Mouse (Mus musculus): ENCODE data around the gene Slc30a10. TPM values are rescaled to one million over a fixed set of nuclear protein-coding genes. Genes with fewer than 3 reads are reported as not detected.

Gene Slc30a10
- polyA plus RNA-seq, 1 experiment from 2014 or later = 15.6 TPM

DNA sequence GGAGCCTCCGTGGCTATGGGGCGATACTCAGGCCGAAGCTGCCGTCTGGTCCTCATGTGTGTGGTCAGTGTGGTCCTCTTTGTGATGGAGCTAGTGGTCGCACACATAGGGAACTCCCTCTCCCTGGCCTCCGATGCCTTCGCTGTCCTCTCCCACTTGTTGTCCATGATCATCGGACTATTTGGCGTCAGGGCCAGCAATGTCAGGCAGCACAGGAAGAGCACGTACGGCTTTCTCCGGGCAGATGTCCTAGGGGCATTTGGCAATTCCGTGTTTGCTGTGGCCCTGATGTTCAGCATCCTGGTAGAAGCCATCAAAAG is 22.7 kb upstream of the Slc30a10 start:
- 81% methylated on average over 13 of the region's 13 CpGs for WGBS (ENCODE audit: insufficient replicate concordance)
- ATAC-seq (ENCODE audit: low read depth) = no peak
- Histone ChIP-seq H3K4me1 (ENCODE audit: control insufficient read depth, low read depth, low read length) (peaks cover 4% of the 10 kb centered on the region), H3K36me3 (ENCODE audit: control insufficient read depth, insufficient read depth) (peaks cover 7% of the 10 kb centered on the region), H3K4me2 (ENCODE audit: low read depth, low read length) (no peak overlapping the region), H3K4me3 (ENCODE audit: low read depth, low read length) (no peak overlapping the region), H3K9ac (ENCODE audit: low read depth, low read length) (no peak overlapping the region), H3K27ac (ENCODE audit: low read length) (no peak overlapping the region), H3K9me3 (replicated peaks; ENCODE audit: control insufficient read depth, low read length) (no peaks in the 10 kb centered on the region), H3K27me3 (ENCODE audit: control insufficient read depth, insufficient read depth, low read depth, low read length) (peaks cover 4% of the 10 kb centered on the region)

DNA sequence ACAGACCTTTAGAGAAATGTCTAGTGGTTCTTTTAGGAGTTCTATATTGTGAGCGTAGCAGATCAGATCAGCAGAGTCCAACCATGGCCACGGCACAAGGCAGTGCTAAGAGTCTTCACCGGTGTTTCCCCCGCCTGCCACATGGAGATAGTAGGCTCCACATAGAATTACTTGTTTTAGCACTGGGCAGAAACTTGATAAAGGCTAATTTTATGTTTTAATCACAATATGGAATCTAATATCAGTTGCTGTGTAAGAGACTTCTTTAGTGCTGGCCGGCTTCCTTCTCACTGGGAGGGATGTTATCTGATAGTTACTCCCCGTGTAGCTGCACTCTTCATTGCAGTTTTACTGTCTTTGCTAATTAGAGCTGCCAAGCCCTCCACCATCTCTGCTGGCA is 21.5 kb upstream of the Slc30a10 start:
- Histone ChIP-seq H3K4me2 (ENCODE audit: low read depth, low read length) (no peak overlapping the region), H3K36me3 (ENCODE audit: control insufficient read depth, insufficient read depth) (peaks cover 2% of the 10 kb centered on the region), H3K9ac (ENCODE audit: low read depth, low read length) (no peak overlapping the region), H3K4me3 (ENCODE audit: low read depth, low read length) (no peak overlapping the region), H3K27ac (ENCODE audit: low read length) (no peak overlapping the region), H3K9me3 (replicated peaks; ENCODE audit: control insufficient read depth, low read length) (no peaks in the 10 kb centered on the region), H3K4me1 (ENCODE audit: control insufficient read depth, low read depth, low read length) (peaks cover 4% of the 10 kb centered on the region), H3K27me3 (ENCODE audit: control insufficient read depth, insufficient read depth, low read depth, low read length) (peaks cover 4% of the 10 kb centered on the region)
- peak; percentile 79 for ATAC-seq (ENCODE audit: low read depth)
- 26% methylated on average over 6 of the region's 6 CpGs for WGBS (ENCODE audit: insufficient replicate concordance)

- H3K4me1 ChIP-seq (ENCODE audit: control insufficient read depth, low read depth, low read length) = no peaks in the 10 kb centered on the region
- WGBS (ENCODE audit: insufficient replicate concordance) = 52% methylated on average over 9 of the region's 9 CpGs
- no peaks in the 10 kb centered on the region for H3K9me3 ChIP-seq (replicated peaks; ENCODE audit: control insufficient read depth, low read length)
- no peak for ATAC-seq (ENCODE audit: low read depth)
- no peaks in the 10 kb centered on the region for H3K36me3 ChIP-seq (ENCODE audit: control insufficient read depth, insufficient read depth)
- H3K9ac ChIP-seq (ENCODE audit: low read depth, low read length) = no peak overlapping the region
- H3K4me2 ChIP-seq (ENCODE audit: low read depth, low read length) = no peak overlapping the region
- no peak overlapping the region for H3K4me3 ChIP-seq (ENCODE audit: low read depth, low read length)
- H3K27ac ChIP-seq (ENCODE audit: low read length) = no peak overlapping the region
- H3K27me3 ChIP-seq (ENCODE audit: control insufficient read depth, insufficient read depth, low read depth, low read length) = peaks cover 4% of the 10 kb centered on the region
Observed at GRCm38 (mm10) chr1:185438841-185439580, 15.6 kb upstream of the Slc30a10 start.

- no peaks in the 10 kb centered on the region for H3K27me3 ChIP-seq (ENCODE audit: control insufficient read depth, insufficient read depth, low read depth, low read length)
- H3K9ac ChIP-seq (ENCODE audit: low read depth, low read length) = no peak overlapping the region
- no peaks in the 10 kb centered on the region for H3K4me1 ChIP-seq (ENCODE audit: control insufficient read depth, low read depth, low read length)
- H3K27ac ChIP-seq (ENCODE audit: low read length) = no peak overlapping the region
- no peak overlapping the region for H3K4me3 ChIP-seq (ENCODE audit: low read depth, low read length)
- H3K9me3 ChIP-seq (replicated peaks; ENCODE audit: control insufficient read depth, low read length) = no peaks in the 10 kb centered on the region
- H3K36me3 ChIP-seq (ENCODE audit: control insufficient read depth, insufficient read depth) = no peaks in the 10 kb centered on the region
- H3K4me2 ChIP-seq (ENCODE audit: low read depth, low read length) = no peak overlapping the region
- 72% methylated on average over 18 of the region's 18 CpGs for WGBS (ENCODE audit: insufficient replicate concordance)
- ATAC-seq (ENCODE audit: low read depth) = no peak
Observed at GRCm38 (mm10) chr1:185441703-185442472, 12.8 kb upstream of the Slc30a10 start.

- 0 out of 2 replicates have a peak overlapping the region, but pooled peaks have one; percentile 6 for H3K27ac ChIP-seq (ENCODE audit: low read length)
- H3K9me3 ChIP-seq (replicated peaks; ENCODE audit: control insufficient read depth, low read length) = no peaks in the 10 kb centered on the region
- no peaks in the 10 kb centered on the region for H3K27me3 ChIP-seq (ENCODE audit: control insufficient read depth, insufficient read depth, low read depth, low read length)
- H3K4me3 ChIP-seq (ENCODE audit: low read depth, low read length) = no peak overlapping the region
- no peak overlapping the region for H3K9ac ChIP-seq (ENCODE audit: low read depth, low read length)
- no peaks in the 10 kb centered on the region for H3K36me3 ChIP-seq (ENCODE audit: control insufficient read depth, insufficient read depth)
- H3K4me1 ChIP-seq (ENCODE audit: control insufficient read depth, low read depth, low read length) = peaks cover 41% of the 10 kb centered on the region
- ATAC-seq (ENCODE audit: low read depth) = no peak
- WGBS (ENCODE audit: insufficient replicate concordance) = 76% methylated on average over 7 of the region's 7 CpGs
- H3K4me2 ChIP-seq (ENCODE audit: low read depth, low read length) = no peak overlapping the region
Observed at GRCm38 (mm10) chr1:185448936-185449335, 5.7 kb upstream of the Slc30a10 start.

GRCm38 (mm10) chr1:185449727-185450126 is 4.9 kb upstream of the Slc30a10 start:
- Histone ChIP-seq H3K9ac (ENCODE audit: low read depth, low read length) (no peak overlapping the region), H3K4me3 (ENCODE audit: low read depth, low read length) (no peak overlapping the region), H3K36me3 (ENCODE audit: control insufficient read depth, insufficient read depth) (no peaks in the 10 kb centered on the region), H3K9me3 (replicated peaks; ENCODE audit: control insufficient read depth, low read length) (no peaks in the 10 kb centered on the region), H3K27me3 (ENCODE audit: control insufficient read depth, insufficient read depth, low read depth, low read length) (no peaks in the 10 kb centered on the region), H3K4me2 (ENCODE audit: low read depth, low read length) (no peak overlapping the region), H3K27ac (ENCODE audit: low read length) (peak overlapping the region; percentile 39), H3K4me1 (ENCODE audit: control insufficient read depth, low read depth, low read length) (peaks cover 45% of the 10 kb centered on the region)
- no peak for ATAC-seq (ENCODE audit: low read depth)
- WGBS (ENCODE audit: insufficient replicate concordance) = 49% methylated on average over 2 of the region's 2 CpGs

DNA sequence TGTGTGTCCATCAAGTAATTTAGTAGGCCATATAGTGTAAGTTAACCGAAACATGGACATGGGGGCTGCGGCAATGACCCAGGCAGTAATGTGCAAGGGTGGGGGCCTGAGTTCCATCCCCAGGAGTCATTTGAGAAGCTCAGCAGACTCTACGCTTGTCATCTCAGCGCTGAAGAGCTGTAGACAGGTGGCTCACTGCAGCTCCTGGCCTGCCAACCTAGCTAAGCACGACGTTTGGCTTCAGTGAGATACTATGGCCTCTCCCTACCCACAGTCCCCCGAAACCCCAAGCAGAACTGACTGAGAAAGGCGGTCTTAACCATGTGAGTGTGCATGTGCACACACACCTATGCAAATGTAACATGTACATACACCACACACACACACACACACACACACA is 3.6 kb upstream of the Slc30a10 start:
- H3K27ac ChIP-seq (ENCODE audit: low read length) = peak overlapping the region; percentile 97
- peaks cover 45% of the 10 kb centered on the region for H3K4me1 ChIP-seq (ENCODE audit: control insufficient read depth, low read depth, low read length)
- H3K27me3 ChIP-seq (ENCODE audit: control insufficient read depth, insufficient read depth, low read depth, low read length) = no peaks in the 10 kb centered on the region
- no peaks in the 10 kb centered on the region for H3K9me3 ChIP-seq (replicated peaks; ENCODE audit: control insufficient read depth, low read length)
- peak overlapping the region; percentile 19 for H3K9ac ChIP-seq (ENCODE audit: low read depth, low read length)
- ATAC-seq (ENCODE audit: low read depth) = no peak
- WGBS (ENCODE audit: insufficient replicate concordance) = 71% methylated on average over 8 of the region's 8 CpGs
- H3K4me2 ChIP-seq (ENCODE audit: low read depth, low read length) = no peak overlapping the region
- no peaks in the 10 kb centered on the region for H3K36me3 ChIP-seq (ENCODE audit: control insufficient read depth, insufficient read depth)
- H3K4me3 ChIP-seq (ENCODE audit: low read depth, low read length) = no peak overlapping the region

GRCm38 (mm10) chr1:185451495-185451894 is 3.2 kb upstream of the Slc30a10 start:
- H3K4me1 ChIP-seq (ENCODE audit: control insufficient read depth, low read depth, low read length) = peaks cover 45% of the 10 kb centered on the region
- H3K9ac ChIP-seq (ENCODE audit: low read depth, low read length) = peak overlapping the region; percentile 19
- no peak overlapping the region for H3K4me3 ChIP-seq (ENCODE audit: low read depth, low read length)

DNA sequence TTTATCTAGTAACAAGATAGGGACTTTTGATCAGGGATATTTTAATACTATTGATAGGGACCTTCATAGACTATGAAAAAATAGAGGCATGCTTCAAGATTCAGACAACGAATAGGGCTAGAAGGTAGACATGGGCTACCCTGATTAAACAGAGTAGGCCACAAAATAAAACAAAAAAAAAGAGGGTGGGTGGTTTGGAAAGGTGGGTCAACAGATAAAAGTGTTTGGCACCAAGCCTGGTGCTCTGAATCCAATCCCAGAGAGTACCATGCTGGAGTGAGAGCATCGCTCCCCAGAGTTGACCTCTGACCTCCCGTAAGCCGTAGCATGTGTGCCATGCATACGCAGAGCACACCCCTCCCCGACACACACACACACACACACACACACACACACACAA is 2.2 kb upstream of the Slc30a10 start:
- no peak overlapping the region for H3K9ac ChIP-seq (ENCODE audit: low read depth, low read length)

More at GRCm38 (mm10) chr1:185451495-185451894, 3.2 kb upstream of the Slc30a10 start:
- peak overlapping the region; percentile 97 for H3K27ac ChIP-seq (ENCODE audit: low read length)
- H3K9me3 ChIP-seq (replicated peaks; ENCODE audit: control insufficient read depth, low read length) = no peaks in the 10 kb centered on the region
- no peaks in the 10 kb centered on the region for H3K36me3 ChIP-seq (ENCODE audit: control insufficient read depth, insufficient read depth)
- 0 out of 2 replicates have a peak overlapping the region, but pooled peaks have one; percentile 2 for H3K4me2 ChIP-seq (ENCODE audit: low read depth, low read length)
- WGBS (ENCODE audit: insufficient replicate concordance) = 48% methylated on average over 3 of the region's 3 CpGs
- H3K27me3 ChIP-seq (ENCODE audit: control insufficient read depth, insufficient read depth, low read depth, low read length) = no peaks in the 10 kb centered on the region
- no peak for ATAC-seq (ENCODE audit: low read depth)

More for the DNA sequence above, 2.2 kb upstream of the Slc30a10 start:
- H3K36me3 ChIP-seq (ENCODE audit: control insufficient read depth, insufficient read depth) = peaks cover 7% of the 10 kb centered on the region
- ATAC-seq (ENCODE audit: low read depth) = no peak
- no peaks in the 10 kb centered on the region for H3K9me3 ChIP-seq (replicated peaks; ENCODE audit: control insufficient read depth, low read length)
- peak overlapping the region; percentile 97; the same call in 1 of the 2 replicates for H3K27ac ChIP-seq (ENCODE audit: low read length)
- H3K4me3 ChIP-seq (ENCODE audit: low read depth, low read length) = no peak overlapping the region
- no peak overlapping the region for H3K4me2 ChIP-seq (ENCODE audit: low read depth, low read length)
- H3K27me3 ChIP-seq (ENCODE audit: control insufficient read depth, insufficient read depth, low read depth, low read length) = no peaks in the 10 kb centered on the region
- peaks cover 55% of the 10 kb centered on the region for H3K4me1 ChIP-seq (ENCODE audit: control insufficient read depth, low read depth, low read length)
- 40% methylated on average over 6 of the region's 6 CpGs for WGBS (ENCODE audit: insufficient replicate concordance)

Data from liver, embryonic 16.5 days (tissue).